Mouse (Mus musculus): Measurements from ENCODE around the gene Nek5.

Nek5 gene

GRCm38 (mm10) chr8:22089226-22089625 lies 35.6 kb downstream of the Nek5 start:
- DNase-seq (ENCODE audit: low spot score), result no peak

- DNase-seq (ENCODE audit: low spot score), result no peak
Observed at GRCm38 (mm10) chr8:22079313-22080007, 45.4 kb downstream of the Nek5 start.

GRCm38 (mm10) chr8:22061126-22061525 lies 63.7 kb downstream of the Nek5 start:
- DNase-seq (ENCODE audit: low spot score), result no peak

- DNase-seq (ENCODE audit: low spot score), result peak; percentile 100
Observed at GRCm38 (mm10) chr8:22060446-22060889, 64.4 kb downstream of the Nek5 start, which contains the start of gene Alg11. Gene Alg11 (plus strand): TSS chr8:22060721.

GRCm38 (mm10) chr8:22059821-22060445 lies 64.9 kb downstream of the Nek5 start, which contains the start of gene Atp7b:
Gene Atp7b (minus strand): TSS chr8:22060305.
- peak; percentile 31 for DNase-seq (ENCODE audit: low spot score)

GRCm38 (mm10) chr8:22059153-22059738 lies 65.6 kb downstream of the Nek5 start:
- DNase-seq (ENCODE audit: low spot score), result no peak

- no peak for DNase-seq (ENCODE audit: low spot score)
Observed at GRCm38 (mm10) chr8:22058368-22058767, 66.5 kb downstream of the Nek5 start.

GRCm38 (mm10) chr8:22056850-22057249 lies 68.0 kb downstream of the Nek5 start:
- DNase-seq (ENCODE audit: low spot score), result no peak

- no peak for DNase-seq (ENCODE audit: low spot score)
Observed at GRCm38 (mm10) chr8:22055492-22055877, 69.4 kb downstream of the Nek5 start.

- DNase-seq (ENCODE audit: low spot score), result no peak
Observed at GRCm38 (mm10) chr8:22054674-22055491, 70.0 kb downstream of the Nek5 start.

GRCm38 (mm10) chr8:22047699-22048464 lies 77.0 kb downstream of the Nek5 start:
- DNase-seq (ENCODE audit: low spot score), result peak; percentile 80

- DNase-seq (ENCODE audit: low spot score), result peak; percentile 53
Observed at GRCm38 (mm10) chr8:22043706-22044105, 81.1 kb downstream of the Nek5 start.

GRCm38 (mm10) chr8:22042515-22042914 lies 82.3 kb downstream of the Nek5 start:
- no peak for DNase-seq (ENCODE audit: low spot score)

GRCm38 (mm10) chr8:22040153-22040509 lies 84.7 kb downstream of the Nek5 start:
- no peak for DNase-seq (ENCODE audit: low spot score)

GRCm38 (mm10) chr8:22039468-22040152 lies 85.2 kb downstream of the Nek5 start:
- DNase-seq (ENCODE audit: low spot score), result no peak

GRCm38 (mm10) chr8:22037022-22037421 lies 87.8 kb downstream of the Nek5 start:
- DNase-seq (ENCODE audit: low spot score), result no peak

- DNase-seq (ENCODE audit: low spot score), result no peak
Observed at GRCm38 (mm10) chr8:22036137-22036536, 88.7 kb downstream of the Nek5 start.

GRCm38 (mm10) chr8:22030990-22031389 lies 93.9 kb downstream of the Nek5 start:
- DNase-seq (ENCODE audit: low spot score), result no peak

- DNase-seq (ENCODE audit: low spot score), result no peak
Observed at GRCm38 (mm10) chr8:22028973-22029372, 95.9 kb downstream of the Nek5 start.

- DNase-seq (ENCODE audit: low spot score), result no peak
Observed at GRCm38 (mm10) chr8:22025241-22025640, 99.6 kb downstream of the Nek5 start.

Measured in embryo, embryonic 10 days (tissue).